Mouse (Mus musculus) splenic B cell, adult 2 months (primary cell): Measurements from ENCODE around the gene Adamts14.

ENCODE experiments used
- DNase-seq: peaks from one replicate; pipeline ENCODE4 v3.0.0-alpha.2; 2011; ENCODE audit warnings: low read depth, low spot score
- H3K27me3 ChIP-seq: 2 replicates; pipeline ENCODE4 v1.6.1; 2012; ENCODE audit warnings: mild to moderate bottlenecking, low read length, moderate library complexity, mixed read lengths; ENCODE audit not compliant: control insufficient read depth, poor library complexity, insufficient read depth, severe bottlenecking
- H3K36me3 ChIP-seq: 2 replicates; pipeline ENCODE4 v1.6.1; 2012; ENCODE audit warnings: mild to moderate bottlenecking, low read length, moderate library complexity, mixed read lengths; ENCODE audit not compliant: control insufficient read depth, poor library complexity, insufficient read depth, severe bottlenecking

Gene Adamts14

DNA sequence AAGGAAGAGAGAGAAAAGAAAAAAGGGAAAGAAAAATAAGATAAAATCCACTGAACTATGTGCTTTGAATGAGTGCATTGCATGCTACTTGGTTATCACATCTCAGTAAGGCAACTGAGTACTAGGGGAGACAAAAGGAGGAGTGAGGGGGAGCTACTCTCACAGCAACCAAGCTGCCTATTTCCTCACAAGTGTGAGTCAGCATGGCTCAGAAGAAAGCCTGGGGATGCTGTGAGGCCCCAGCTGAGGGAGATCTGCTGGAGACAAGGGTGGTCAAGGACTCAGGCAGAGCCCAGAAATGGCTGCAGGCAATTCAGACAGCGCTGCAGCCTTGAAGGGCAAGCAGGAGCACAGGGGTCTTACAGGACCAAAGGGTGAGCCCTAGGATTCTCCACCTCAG, 15.1 kb downstream of the Adamts14 start:
- Histone ChIP-seq H3K27me3 (no peaks in the 10 kb centered on the region), H3K36me3 (no peaks in the 10 kb centered on the region)
- no peak for DNase-seq

DNA sequence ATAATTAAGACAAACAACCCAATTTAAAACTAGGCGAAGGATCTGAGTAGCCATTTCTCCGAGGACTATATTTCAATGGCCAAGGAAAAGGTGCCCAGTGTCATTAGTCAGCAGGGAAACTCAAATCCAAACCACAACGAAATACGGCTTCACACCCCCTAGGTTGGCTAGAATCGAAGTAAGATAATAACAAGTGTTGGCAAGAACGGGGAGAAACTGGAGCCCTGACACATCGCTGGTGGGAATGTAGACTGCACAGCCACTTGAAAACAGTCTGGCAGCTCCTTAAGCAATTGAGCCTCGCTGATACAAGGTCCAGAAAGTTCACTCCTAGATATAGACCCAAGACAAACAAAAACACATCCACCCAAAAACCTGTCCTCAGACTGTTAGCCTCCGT, 16.6 kb downstream of the Adamts14 start:
- Histone ChIP-seq H3K27me3 (no peaks in the 10 kb centered on the region), H3K36me3 (no peaks in the 10 kb centered on the region)
- no peak for DNase-seq

DNA sequence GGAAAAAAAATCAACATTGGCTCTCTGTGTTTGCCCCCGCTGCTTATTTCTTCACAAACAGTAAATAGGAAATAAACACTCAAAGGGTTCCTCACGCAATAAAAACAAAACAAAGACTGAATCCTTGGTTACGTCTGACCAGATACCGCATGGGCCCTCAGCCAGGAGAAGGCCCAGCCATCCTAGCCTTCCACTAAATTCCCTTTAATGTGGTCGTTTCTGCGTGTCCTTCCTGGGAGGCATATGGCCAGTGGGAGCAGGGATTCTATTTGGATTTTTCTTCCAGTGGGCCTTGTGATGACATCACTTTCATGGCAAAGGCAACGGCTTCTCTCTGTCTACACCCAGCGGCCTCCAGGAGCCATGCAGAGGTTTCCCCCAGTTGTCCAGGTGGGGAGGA, 18.0 kb downstream of the Adamts14 start:
- Histone ChIP-seq H3K27me3 (no peaks in the 10 kb centered on the region), H3K36me3 (no peaks in the 10 kb centered on the region)
- no peak for DNase-seq

DNA sequence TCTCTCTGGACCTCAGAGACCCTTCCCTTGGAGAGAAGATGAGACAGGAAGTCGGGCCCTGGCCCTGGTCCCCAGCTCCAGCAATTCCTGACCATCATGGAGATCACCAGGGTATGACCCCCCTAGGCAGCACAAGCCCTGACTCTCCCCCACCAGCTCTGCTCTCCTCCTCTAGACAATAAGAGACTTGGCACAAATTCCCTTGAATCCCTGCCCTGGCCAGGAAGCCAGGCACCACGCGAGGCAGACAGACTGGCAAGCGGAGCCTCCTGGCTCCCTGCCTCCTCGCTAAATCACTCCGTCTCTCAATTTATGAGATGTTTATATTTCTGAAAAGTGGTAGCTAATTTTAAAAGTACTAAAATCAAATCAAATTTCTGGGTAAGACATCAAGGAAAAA, 18.5 kb downstream of the Adamts14 start:
- H3K27me3 ChIP-seq, result no peaks in the 10 kb centered on the region
- no peaks in the 10 kb centered on the region for H3K36me3 ChIP-seq
- DNase-seq, result no peak

DNA sequence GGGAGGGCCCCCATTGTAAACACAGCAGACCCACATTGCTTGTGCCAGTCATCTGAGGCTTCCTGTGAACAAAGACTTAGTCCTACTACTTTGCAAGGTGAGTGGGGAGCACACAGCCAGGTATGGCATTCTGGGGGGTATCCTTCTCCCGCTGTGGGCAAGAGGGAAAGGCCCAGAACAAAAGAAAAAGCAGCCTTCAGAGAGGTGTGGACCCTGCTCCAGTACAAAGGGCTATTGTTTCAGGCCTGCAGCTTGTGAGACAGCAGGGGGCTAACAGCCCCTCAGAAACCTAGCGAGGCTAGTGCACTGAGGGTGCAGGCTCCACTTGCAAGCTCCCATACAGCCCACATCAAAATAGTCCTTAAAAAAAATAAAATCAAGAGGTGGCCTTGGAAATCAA, 23.3 kb downstream of the Adamts14 start:
- Histone ChIP-seq H3K27me3 (no peaks in the 10 kb centered on the region), H3K36me3 (no peaks in the 10 kb centered on the region)
- DNase-seq, result no peak

DNA sequence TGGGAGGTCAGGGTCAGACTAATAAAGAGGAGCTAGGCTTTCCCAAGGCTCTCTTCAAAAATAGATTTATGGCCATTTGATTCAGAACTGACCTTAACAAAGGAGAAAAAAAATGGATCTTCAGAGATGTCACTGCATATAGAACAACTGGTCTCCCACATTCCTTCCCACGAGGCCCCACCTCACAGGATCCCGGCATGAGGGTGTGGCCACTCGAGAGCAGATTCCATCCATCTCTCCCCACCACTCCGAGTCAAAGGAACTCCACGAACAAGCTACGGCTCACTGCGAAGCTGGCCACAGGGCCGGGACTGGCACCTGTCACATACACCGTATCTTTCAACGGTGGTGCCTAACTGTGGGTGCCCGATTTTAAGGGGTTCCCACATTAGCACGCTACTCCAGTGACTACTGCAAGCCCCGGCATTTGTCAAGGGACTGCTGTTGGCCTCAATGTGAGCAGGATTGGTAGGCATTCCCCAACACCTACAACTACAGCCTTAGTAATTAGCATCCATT, 24.6 kb downstream of the Adamts14 start:
- Histone ChIP-seq H3K27me3 (no peaks in the 10 kb centered on the region), H3K36me3 (no peaks in the 10 kb centered on the region)
- DNase-seq, result no peak

DNA sequence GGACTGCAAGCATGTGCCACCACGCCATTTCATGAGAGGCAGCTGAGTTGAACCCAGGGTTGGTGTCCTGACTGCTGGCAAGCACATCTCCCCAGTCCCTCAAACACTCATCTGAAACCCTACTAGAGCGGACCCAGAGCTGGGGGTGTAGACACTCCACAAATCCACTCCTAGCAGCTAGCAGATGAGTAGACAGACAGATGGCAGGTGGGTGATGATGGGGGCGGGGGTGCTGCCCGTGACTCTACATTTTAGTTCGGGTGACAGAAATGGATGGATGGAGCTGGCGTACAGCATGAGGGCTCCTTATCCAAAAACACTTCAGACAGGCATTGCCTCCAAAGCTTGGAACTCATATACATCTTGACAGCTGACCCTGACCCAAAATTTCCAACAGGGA, 26.9 kb downstream of the Adamts14 start:
- DNase-seq, result no peak
- no peaks in the 10 kb centered on the region for H3K27me3 ChIP-seq
- H3K36me3 ChIP-seq, result no peaks in the 10 kb centered on the region

DNA sequence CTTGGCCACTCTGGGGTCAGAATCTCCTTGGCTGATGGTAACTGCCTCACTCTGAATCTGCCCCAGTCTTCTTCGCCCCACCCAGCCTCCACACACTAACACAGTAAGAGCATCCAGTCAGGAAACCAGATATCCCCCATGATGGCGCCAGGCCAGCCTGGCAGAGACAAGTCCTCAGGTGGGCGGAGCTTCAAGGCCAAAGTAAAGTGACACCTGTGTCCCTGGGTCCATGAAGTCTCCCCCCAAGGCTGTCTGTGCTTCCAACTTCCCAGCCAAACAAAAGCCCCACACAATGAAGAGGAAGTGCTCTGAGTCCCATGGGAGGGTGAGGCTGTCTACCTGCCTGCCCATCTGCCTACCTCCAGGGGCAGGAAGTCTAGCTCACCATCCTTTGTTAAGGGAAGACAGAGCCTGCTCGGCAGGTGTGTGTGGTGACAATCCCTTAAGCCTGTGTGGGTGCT, 31.2 kb downstream of the Adamts14 start:
- Histone ChIP-seq H3K36me3 (no peaks in the 10 kb centered on the region), H3K27me3 (no peaks in the 10 kb centered on the region)
- no peak for DNase-seq

DNA sequence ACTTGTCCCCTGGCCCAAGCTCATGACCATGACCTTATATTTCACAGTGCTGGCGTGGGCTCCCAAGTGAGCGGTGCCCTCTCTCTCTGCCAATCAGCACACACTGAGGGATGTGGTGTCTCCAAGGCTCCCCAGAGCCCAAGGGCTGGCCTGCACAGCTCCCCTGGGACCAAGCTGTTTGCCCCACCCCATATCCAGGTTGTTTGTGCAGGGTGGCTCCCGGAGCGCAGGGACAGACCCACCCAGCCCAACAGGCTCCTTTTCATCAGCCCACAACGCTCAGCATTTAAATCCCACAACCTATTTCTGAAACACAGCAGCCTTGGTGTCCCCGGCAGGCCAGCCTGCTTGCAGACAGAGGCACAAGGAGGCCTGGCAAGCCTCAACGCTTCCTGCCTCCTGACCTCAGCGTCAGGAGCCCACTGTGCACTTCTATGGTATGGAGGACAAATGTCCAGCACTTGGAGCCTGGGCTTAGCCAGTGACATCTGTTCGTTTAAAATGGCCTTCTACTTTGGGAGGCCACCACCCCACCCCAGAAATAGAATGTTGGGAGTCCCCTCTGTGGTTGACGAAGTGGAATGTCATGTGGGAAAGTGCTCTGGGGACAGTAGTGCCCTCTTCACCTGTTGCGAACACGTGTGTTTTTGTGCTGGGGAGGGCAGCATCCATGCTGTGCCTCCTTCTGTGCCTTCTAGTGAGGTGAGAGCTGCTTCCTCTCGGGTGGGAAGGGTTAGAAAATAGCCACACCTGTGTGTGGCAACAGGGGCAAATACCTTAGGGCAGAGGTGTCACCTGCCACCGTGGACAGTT, 32.9 kb downstream of the Adamts14 start:
- no peaks in the 10 kb centered on the region for H3K36me3 ChIP-seq
- no peaks in the 10 kb centered on the region for H3K27me3 ChIP-seq
- DNase-seq, result no peak

DNA sequence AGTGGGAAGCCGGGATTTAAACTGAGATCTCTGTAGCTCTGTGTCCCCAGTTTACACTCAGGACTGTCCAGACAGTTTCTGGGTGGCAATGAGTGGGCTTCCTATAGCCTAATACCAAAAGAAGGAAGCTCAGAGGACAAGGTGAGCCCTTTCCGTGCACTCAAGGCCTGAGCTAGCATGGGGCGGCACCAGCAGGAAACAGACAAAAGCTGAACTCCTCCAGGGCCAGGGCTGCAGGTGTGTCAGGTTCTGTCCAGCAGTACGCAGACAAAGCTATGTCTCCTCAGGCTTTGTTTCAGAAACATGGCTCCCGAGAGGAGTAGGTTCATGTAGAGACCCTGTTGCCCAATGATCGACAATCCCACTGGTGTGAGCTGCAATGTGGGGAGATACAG, 35.9 kb downstream of the Adamts14 start:
- H3K27me3 ChIP-seq, result no peaks in the 10 kb centered on the region
- H3K36me3 ChIP-seq, result no peaks in the 10 kb centered on the region
- no peak for DNase-seq

DNA sequence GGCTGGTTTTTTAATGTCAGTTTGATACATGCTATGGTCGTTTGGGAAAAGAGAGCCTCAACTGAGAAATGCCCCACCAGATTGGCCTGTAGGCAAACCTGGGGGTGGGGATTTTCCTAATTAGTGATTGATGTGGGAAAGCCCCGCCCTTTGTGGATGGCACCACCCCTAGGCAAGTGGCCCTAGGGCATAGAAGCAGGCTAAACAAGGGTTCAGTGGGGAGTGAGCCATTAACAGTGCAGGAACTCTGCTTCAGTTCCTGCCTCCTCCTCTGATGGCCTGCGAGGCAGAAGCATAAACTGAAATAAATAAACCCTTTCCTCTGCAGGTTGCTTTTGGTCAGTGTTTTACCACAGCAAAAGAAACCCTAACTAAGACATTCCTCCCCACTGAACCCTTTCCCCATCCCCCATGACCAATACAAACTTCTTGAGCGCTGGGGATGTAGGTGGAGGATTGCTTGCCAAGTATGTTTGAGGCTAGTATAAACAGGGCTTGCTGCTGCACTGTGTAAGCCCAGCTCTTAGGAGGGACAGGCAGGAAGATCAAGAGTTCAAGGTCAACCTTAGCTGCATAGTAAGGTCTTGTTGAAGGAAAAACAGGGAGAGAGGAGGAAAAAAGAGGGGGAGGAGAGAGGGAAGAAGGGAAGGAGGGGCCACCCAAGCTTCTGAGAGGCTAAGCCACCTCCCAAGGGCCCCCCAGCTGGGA, 36.4 kb downstream of the Adamts14 start:
- no peaks in the 10 kb centered on the region for H3K36me3 ChIP-seq
- no peaks in the 10 kb centered on the region for H3K27me3 ChIP-seq
- no peak for DNase-seq

DNA sequence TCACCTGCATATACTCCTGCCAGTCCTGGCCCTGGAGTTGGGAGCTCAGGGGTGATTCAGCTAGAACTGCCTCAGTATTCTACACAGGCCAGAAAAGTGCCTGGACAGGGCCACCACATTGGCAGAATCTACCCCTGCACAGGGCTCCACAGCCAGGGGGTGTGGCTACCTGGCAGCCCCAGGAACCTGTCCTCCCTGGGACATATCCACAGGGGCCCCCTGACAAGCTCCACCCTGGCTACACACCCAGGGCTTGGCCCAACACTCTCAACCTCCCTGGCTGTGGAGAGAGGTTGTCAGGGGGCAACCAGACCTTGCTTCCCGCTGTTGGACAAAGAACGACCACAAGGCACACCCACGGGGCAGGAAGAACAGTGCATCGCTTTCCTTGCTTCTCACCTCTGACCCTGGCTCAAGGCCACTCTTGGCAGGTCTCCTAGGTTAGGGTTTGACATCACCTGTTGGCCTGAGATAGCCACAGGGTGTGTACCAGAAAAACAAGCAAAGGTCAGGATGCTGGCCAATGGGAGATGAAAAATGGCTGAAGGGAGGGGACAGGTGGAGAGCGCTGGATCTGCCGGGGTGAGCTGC, 37.5 kb downstream of the Adamts14 start:
- no peak for DNase-seq
- Histone ChIP-seq H3K36me3 (no peaks in the 10 kb centered on the region), H3K27me3 (no peaks in the 10 kb centered on the region)

DNA sequence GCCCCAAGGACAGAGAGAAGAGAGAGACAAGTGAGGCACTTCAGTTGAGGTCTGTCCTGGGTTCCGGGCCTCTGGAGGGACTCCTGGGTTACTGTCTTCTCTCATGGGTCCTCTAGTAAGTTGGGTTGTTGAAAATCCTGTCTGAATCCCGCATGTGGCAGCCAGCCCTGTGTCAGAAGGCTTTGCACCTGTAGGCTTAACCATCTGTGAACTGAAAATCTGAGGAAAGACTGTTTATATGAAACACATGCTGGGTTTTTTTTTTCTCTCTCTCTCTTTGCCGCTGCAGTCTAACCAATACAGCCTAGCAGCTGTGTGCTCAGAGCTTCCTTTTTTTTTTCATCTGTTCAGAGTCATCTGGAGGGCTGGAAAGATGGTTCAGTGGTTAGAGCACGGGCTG, 38.9 kb downstream of the Adamts14 start:
- DNase-seq, result no peak
- H3K27me3 ChIP-seq, result no peaks in the 10 kb centered on the region
- H3K36me3 ChIP-seq, result no peaks in the 10 kb centered on the region

DNA sequence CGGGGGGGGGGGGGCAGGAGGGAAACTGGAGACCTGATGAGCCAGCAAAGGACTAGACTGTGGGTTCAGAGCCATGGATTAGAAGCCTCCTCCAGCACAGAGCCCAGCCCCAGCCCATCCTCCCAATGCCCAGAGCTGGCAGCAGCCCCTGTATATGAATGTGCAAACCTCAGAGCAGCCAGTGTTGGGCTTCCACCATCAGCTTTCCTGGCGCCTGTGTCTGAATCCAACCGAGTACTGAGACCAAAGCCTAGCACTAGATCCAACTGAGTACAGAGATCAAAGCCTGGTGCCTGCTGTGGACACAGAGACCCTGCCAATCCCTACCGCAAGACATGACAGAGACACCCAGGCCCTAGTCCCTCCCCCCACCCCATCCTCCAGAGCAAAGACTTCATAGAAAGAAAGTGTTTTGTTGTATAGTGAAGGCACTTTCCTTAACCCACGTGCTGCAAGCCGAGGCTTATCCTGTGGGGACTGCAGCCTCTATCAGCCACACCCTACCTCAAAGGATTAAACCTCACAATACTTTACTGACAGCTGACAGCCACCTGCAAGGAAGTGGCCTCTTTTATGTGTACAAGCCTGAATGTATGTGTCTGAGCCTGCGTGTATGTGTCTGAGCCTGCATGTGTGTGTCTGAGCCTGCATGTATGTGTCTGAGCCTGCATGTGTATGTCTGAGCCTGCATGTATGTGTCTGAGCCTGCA, 40.2 kb downstream of the Adamts14 start:
- no peaks in the 10 kb centered on the region for H3K27me3 ChIP-seq
- no peak for DNase-seq
- H3K36me3 ChIP-seq, result no peaks in the 10 kb centered on the region
